Mouse (Mus musculus) lung, postnatal 25 days (tissue): ENCODE data around the gene Col17a1.

Experiments
- DNase-seq: peaks from one replicate; pipeline ENCODE4 v3.0.0; 2022; ENCODE audit warnings: low spot score

Gene Col17a1

DNA sequence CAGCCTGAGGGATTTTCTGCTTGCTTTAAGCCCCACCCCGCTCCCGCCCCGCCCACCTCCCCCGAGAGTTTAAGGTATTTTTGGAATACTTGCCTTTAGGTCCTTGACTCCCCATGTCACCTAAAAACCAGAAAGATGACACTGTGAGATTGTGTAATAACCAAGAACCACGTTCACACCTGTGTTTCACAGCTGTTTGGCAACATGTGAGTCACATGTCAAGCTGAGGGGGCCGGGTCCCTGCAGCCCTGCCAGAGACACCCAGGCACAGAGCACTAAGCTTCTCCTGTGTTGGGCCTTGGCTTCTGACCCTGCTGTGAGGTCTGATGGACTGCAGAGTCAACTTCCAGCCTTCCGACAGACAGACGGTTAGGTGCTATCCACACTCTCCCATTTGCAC is 24.3 kb downstream of the Col17a1 start:
- no peak for DNase-seq

DNA sequence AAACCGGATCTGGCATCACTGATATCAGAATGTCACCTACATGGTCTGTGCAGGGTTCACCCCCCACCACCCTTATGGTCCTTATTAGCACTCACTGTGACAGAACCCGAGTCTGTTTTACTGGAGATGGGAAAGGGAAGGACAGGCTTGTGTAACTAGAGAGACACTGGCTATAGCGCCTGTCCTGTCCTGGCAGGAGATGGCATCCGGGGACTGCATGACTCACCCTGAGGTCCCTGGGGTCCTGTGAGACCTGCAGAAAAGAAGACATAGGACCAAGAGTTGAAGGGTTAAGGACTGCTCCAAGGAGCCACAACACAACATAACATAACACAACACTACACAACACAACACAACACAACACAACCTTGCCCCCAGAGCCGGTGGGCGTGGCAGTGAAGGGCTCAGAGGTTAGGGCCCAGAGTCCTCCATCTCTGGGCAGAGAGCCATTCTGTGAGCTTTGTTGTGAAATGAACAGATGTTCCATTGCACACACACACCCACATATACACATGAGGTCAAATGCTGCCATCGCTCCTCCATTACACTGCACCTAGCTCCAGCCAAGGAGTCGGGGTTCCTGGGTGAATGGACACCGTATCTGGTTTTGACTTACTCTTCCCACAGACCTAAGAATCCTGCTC is 32.0 kb downstream of the Col17a1 start:
- DNase-seq = peak; percentile 17

DNA sequence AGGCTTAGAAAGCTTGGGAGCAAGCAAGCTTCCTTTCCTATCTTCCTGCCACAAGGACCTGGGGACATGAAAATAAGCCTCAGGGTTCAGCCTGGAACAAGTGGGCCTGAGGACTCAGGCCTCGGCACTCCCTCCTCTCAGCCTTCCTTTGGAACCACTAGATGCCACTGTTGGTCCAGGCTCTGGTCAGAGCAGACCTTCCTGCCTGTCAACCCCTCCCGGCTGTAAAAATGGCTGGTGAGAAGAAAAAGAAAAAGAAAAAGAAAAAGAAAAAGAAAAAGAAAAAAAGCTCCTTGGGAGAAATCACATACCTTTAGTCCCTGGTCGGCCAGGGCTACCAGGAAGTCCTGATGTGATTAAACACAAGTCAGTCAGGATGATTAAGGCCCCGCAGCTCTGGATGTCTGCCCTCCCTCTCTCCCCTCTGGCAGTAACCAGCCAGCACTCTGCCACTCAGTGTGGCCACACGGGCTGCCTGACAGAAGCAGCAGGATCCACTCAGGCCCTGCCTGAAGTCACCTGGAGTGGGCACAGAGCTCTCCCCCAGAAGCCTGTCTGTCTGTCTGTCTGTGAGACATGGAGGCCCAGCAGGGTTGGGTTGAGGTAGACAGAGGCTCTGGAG is 32.9 kb downstream of the Col17a1 start:
- DNase-seq = peak; percentile 54

DNA sequence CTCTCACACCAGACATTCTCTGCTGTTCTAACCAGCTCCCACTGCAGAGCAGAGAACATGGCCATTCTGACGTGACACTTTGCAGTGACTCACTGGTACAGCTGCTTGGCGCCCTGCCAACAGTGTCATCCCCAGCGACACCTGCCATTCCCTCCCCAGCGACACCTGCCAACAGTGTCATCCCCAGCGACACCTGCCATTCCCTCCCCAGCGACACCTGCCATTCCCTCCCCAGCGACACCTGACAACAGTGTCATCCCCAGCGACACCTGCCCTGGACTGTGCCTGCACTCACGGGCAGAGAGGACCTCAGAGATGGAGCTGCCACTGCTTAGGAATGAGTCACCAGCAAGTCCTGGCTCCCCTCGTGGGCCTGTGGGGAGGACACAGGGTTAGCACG is 37.0 kb downstream of the Col17a1 start:
- no peak for DNase-seq

DNA sequence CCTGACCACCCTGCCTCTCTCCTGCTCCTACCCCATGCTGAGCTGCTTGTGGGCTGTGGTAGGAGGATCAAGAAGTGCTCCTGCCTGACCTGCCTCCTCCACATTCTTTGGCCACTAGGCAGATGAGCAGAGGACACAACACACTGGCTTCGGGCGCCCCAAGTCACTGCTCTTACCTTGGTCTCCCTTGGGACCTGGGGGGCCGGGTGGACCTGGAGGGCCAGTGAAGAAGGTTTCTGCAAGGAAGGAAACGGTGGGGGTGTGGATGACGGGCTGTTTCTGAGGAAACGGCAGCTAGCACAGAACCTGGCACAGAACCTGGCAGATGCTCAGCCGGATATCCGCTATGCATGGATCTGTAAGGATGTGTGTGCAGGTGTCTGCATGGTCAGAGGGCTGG is 38.7 kb downstream of the Col17a1 start:
- DNase-seq = no peak

DNA sequence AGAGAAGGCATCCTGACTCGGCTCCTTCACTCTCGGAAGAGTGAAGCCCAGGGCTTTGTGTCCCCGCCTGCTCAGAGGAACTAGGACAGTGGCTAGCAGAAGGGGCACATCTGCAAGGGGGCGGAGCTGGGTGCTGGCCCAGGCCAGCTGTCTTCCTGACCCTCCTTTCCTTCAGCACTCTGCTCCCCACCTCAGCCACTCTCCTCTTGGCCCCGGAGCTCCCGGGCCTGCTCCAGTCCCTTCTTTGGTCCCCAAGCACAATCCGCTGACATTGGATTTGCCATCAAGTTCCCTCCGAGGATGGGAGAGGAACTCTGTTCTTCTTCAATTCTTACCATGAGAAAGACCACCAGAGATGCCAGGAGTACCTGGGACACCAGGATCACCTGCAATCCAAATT is 39.6 kb downstream of the Col17a1 start:
- no peak for DNase-seq

DNA sequence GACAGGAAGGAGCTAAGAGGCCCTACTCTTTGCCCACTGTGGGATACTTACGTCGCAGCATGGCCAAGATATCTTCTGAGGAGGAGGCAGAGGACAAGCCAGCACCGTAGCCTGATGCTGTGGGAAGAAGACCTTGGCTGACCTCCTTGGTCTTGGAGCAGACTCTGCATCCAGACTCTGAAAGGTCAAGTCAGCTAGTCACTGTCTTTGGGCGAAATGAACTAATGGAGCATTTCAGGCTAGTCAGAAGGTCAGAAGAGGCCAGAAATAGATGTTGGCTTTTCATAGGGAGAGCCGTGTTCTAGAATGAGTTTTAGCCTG is 40.8 kb downstream of the Col17a1 start:
- no peak for DNase-seq

DNA sequence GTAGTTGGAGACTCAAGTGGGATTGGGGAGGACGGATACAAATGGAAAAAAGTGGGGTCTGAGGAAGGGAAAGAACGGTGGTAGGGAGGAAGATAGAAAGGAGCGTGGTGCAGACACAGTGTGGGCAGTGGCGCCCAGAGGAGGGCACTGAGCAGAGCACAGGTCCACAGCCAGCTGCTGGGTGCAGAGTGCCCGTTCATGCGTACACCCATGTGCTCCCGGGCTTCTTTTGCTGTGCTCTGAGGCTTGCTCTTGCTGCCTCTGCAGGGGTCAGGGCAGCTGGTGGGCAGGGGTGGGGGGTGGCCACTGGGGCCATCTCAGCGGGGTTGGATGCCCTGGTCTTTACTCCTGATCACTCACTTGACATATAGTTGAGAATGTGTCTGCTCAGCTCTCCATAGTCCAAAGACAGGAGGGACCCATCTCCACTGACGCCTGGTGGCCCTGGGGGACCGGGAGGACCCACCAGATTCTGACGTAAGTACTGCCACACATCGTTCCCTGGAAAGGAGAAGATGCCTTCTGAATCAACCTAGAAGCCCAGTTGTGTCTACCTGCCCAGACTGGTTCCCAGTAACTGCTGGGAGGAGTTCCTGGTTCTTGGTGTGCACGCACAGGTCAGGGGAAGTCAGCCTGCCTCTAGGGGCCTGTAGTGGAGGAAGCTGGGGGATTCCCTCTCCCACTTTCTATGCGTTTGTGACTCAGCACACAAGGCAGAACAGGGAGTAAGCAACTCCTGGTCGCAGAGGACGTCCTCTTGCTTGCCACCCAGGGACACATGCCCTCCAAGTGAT is 41.3 kb downstream of the Col17a1 start:
- no peak for DNase-seq

DNA sequence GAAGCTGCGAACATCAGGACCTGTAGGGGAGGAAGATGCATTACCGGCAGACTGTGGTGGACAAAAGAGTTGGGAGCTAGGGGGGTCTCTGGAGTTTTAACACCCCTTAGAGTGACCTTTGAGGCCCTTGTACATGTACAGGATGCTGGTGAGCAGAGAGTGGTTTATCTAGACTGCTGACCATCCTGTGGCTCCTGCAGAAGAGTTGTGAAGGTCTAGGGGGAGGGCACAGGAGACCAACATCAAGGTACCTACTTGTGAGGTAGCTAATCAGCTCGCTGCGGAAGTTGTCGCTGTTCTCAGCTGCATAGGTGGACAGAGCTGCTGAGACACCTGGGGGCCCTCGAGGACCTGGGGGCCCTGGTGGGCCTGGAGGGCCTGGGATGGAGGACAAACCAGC is 42.8 kb downstream of the Col17a1 start:
- DNase-seq = no peak

DNA sequence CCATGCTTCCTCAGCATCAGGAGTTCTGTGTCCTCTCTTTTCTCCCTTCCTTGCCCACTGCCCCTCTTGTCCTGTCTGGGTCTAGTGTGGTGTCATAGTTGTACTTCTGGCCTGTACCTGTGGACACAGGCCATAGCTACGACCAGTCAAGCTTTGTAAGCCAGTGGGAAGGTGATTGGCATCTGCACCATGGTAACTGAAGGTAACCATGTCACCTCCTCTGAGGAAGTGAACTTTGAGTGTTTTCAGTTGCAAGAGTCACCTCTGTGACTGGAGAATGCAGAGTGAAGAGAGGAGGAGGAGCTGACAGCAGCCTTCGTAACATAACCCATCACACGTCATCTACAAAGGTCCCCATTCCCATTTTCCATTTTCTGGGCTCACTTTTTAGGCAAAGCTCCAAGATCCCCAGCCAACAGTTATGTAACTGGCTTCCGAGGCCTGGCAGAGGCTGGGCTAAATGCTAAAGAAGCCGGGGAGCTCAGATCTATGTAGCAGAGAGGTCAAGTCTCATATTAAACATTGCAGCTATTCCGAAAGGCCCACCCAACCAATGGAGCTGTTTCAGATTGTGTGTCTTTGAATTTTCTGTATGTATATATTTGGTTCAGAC is 45.3 kb downstream of the Col17a1 start:
- no peak for DNase-seq

DNA sequence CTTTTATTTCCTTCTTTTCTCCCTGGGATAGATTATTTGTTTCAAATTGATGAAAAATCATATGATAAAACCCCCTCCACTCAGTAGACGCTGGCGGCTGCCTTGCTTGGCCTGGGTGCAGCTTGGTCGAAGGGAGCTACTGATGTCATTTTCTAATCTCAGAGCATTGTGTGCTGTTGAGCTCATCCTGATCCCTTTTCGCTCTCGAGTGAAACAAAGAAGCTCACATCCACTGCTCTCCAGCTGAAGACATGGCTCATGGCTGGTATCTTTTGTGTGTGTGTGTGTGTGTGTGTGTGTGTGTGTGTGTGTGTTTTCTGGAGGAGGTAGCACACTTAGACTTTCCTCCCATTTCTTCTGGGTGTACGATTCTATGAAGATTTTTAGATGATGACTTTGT is 46.3 kb downstream of the Col17a1 start:
- no peak for DNase-seq

DNA sequence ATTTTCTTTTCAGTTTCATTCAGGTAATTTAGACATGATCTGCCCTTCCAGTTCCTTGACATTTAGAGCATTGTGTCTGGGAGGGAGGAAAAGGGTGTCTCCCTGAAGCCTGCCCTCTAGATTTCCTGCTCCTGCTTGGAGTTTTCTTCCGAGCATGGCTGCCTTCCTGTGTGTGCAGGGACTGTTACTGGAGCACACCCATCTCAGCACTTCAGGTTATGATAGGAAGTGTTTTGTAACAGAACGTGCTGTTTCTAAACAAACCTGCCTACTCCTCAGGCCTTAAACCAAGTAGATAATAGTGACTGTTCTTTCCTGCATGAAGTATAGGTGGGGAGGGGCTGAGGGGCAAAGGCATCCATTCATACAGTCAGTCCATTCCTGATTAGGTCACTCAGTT is 48.0 kb downstream of the Col17a1 start:
- DNase-seq = no peak

DNA sequence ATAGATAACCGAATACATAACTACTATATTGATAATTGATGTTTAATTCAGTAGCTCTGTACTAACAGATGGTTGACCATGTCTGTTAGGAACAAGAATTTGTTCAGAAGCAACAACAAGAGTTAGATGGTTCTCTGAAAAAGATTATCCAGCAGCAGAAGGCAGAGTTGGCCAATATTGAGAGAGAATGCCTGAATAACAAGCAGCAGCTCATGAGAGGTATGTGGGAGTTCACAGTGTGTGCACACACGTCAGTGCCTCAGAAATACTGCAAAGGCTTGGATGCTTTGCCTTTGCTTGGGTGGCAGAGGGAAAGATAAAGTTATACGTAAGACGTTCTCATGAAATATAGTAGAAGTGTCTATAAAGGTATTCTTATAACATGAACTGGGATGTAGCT is 56.5 kb downstream of the Col17a1 start:
- DNase-seq = no peak

DNA sequence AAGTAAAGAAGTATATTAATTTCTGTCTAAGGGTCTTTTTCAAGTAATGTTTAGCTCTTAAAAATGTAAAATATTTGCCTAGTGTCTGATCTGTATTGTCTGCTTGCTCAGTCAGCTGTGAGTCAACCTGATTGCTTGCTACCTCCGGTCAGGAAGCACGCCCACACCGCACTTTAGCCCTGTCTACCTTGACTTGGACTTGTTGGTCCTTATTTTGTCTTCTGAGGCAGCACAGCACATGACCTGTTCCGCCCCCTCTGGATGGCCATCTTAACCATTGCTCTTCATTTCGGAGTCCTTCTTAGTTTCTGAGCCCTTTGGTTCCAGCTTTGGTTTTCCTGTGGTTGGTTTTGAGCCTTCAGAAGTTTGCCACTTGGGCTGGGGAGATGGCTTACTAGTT is 60.1 kb downstream of the Col17a1 start:
- DNase-seq = no peak

DNA sequence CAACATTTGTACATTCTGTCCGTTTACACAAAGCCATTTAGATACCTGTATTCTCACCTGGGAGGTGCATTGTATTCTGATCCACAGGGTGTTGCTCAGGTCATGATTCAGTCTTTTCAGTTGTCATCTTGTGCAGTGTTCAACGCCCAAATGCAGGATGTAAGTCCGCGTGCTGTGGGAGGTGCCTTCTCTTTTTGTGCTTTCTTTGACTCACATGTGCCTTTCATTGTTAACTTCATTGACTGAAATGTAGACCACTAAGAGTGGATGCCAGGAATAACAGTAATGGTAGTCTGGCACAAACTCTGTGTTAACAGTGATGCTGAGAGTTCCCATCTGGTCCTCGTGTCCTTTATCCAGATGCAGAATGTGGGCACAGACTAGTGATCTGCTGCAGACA is 61.5 kb downstream of the Col17a1 start:
- no peak for DNase-seq

DNA sequence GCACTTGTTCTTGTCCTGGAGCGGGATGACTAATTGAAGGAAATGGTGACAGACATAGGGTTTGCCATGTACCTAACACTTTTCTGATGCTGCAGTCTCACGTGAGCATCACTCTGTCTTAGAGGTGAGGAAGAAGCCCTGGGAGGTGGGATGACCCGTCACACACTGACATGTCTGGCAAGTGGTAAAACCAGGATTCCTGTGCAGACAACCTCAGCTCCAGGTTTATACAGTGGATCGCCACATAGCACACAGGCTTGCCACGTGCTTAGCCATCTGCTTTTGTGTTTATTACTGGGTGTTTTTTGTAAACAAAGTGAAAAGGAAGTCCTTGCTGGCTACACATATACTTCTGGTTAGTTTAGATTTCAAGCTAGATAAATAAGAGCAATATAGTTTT is 62.8 kb downstream of the Col17a1 start:
- DNase-seq = no peak

DNA sequence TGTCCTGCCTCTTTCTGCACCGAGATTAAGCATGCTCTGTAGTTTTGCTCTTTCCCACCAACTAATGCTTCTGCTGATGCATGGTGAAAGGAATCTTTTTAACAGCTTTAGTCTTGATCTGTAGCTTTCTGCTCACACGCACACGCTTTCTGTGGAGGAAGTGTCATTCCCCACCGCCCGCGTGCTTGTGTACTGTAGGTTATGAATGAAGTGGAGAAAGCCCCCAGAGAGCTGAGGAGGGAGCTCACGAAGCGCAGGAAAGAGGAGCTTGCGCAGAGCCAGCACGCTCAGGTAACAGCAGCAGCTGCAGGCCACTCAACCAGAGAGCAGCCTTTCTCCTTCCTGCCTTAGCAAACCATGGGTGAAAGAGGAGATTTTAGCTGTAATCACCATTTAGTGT is 64.4 kb downstream of the Col17a1 start:
- DNase-seq = no peak

DNA sequence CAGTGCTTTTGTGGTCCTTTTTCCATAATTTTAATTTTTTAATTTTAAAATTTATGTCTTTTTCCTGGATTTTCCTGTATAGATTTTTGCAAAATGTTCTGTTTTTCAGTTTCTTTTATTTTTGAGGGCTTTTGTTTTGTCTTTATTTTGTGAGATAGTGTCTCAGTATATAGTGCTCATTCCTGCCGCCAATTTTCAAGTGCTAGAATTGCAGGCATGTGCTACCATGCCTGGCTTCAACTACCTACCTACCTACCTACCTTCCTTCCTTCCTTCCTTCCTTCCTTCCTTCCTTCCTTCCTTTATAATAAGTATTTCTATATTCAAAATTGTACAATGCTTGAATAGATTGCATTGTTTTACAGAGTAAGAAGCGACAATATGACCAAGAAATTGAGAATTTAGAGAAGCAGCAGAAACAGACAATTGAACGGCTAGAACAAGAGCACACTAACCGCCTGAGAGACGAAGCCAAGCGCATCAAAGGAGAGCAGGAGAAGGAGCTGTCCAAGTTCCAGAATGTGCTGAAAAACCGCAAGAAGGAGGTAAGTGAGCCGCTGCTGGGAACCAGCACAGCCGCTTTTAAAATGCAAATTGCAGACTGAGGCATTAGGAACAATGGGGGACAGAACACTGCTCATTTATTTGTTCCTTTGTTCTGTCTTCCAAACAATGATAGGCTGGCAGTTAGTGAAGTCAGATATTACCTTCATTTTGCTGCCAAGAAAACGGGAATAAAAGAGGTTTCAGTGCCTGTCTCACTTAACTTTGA is 66.8 kb downstream of the Col17a1 start:
- no peak for DNase-seq

DNA sequence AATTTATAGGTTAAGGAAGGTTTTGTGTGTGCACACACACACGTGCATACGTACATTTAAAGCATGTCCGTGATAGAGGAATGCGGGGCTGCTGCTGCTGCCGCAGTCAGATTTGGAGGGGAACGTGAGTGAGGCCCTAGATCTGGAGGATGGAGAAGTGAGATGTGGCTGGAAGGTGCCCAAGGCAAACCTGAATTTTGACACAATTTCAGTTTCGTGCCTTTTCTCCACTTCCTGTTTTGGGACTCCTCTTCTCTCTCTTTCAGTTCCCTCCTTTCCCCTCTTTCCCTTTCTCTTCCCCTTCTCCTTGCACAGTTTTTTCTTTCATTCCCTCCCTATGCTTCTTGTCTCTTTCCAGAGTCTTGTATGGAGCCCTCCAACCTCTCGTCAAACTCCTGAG is 70.4 kb downstream of the Col17a1 start:
- no peak for DNase-seq

DNA sequence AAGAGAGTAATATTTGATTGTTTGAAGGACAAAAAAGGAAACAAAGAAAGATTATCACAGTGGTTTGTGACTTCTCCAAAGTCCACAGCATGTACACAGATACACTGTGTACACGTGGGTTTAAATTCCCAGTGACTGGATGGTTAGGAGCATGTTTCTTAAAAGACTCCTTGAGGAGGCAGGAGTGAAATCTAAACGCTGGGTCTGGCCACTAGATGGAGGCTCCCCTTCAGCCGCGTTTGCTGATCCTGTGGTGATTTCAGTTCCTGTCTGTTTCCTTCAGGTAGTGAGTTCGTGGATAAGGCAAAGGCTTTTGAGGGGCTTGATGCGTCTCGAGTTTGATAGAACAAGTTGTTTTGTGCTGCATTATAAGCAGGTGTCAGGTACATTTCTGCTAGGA is 78.5 kb downstream of the Col17a1 start:
- no peak for DNase-seq

DNA sequence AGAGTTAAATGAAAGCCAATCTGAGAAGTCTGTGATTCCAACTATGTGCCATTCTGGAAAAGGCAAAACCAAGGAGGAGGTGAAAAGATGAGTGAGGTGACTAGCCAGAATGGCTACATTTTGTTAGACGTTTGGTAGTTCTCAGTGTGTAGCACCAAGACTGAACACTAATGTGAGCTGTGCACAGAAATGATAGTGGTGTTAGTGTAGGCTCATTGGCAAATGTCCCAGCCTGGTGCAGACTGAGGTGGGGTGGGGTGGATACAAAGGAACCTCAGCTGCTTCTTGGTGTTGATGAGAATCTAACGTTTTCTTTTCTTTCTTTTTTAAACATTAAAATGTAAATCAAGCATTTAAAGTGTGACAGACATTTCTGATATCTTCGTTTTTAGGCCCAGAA is 83.4 kb downstream of the Col17a1 start:
- no peak for DNase-seq
